Mouse (Mus musculus): ENCODE results near the gene Cavin1. TPM values are rescaled to one million over a fixed set of nuclear protein-coding genes. Genes with fewer than 3 reads are reported as not detected.

Gene Cavin1
- polyA plus RNA-seq, 1 experiment from 2014 or later: 11.8 TPM

DNA sequence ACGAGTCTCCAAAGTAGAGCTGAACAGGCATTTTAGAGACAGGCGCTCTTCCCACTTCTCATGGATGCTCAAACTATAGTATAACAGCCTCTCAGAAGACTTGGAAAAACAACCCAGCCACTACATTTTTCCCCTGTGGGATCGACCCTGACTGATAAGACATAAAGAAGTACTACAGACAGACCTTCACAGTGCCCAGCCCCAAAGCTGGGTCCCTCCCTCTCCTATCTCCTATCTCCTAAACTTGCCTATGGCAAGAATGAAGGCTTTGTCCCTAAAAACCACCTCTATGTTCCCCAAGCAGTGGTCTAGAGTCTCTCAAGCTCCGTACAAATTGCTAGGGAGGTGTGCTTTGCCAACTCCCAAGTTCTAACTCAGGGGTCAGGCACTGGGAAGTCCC is 63.8 kb downstream of the Cavin1 start:
- WGBS: 88% methylated on average over 4 of the region's 4 CpGs
- Histone ChIP-seq H3K4me1 (replicated peaks; ENCODE audit: control insufficient read depth, insufficient read depth, low read length) (no peaks in the 10 kb centered on the region), H3K36me3 (ENCODE audit: control insufficient read depth, insufficient read depth, low read length) (no peaks in the 10 kb centered on the region; the same call in 1 of the 2 replicates), H3K9me3 (ENCODE audit: control insufficient read depth, low read length) (no peaks in the 10 kb centered on the region; the same call in 1 of the 2 replicates), H3K9ac (ENCODE audit: low read length) (no peak overlapping the region), H3K4me2 (ENCODE audit: low read depth, low read length, severe bottlenecking) (no peak overlapping the region), H3K27ac (ENCODE audit: low read depth, low read length) (no peak overlapping the region), H3K27me3 (ENCODE audit: control insufficient read depth, insufficient read depth, low read length) (no peaks in the 10 kb centered on the region), H3K4me3 (ENCODE audit: low read depth, low read length) (no peak overlapping the region)
- ATAC-seq (replicated peaks; ENCODE audit: low FRiP score): no peak
- DNase-seq (ENCODE audit: low spot score): no peak

Other genes starting within 250 kb of the Cavin1 start
- gene Rab5c, start 232.7 kb downstream of the Cavin1 start, polyA plus RNA-seq (2014; fragmentation: Nextera tagmentation; extraction: Ambion mirVana): 39.4 and 50.5 TPM in 2 replicates
- gene Kcnh4, start 210.9 kb downstream of the Cavin1 start, polyA plus RNA-seq (2014; fragmentation: Nextera tagmentation; extraction: Ambion mirVana): 2.7 and 3.1 TPM in 2 replicates
- not detected in 2 replicates for gene Hcrt, start 208.0 kb downstream of the Cavin1 start, polyA plus RNA-seq (2014; fragmentation: Nextera tagmentation; extraction: Ambion mirVana)
- 2.1 and 2.9 TPM in 2 replicates for gene Ghdc, start 199.9 kb downstream of the Cavin1 start, polyA plus RNA-seq (2014; fragmentation: Nextera tagmentation; extraction: Ambion mirVana)
- 18.7 and 19.1 TPM in 2 replicates for gene Stat5b, start 120.2 kb downstream of the Cavin1 start, polyA plus RNA-seq (2014; fragmentation: Nextera tagmentation; extraction: Ambion mirVana)
- gene Stat5a, start 111.5 kb downstream of the Cavin1 start, polyA plus RNA-seq (2014; fragmentation: Nextera tagmentation; extraction: Ambion mirVana): 1.3 and 1.5 TPM in 2 replicates
- gene Stat3, start 31.3 kb downstream of the Cavin1 start, polyA plus RNA-seq (2014; fragmentation: Nextera tagmentation; extraction: Ambion mirVana): 26.2 and 27.8 TPM in 2 replicates
- 44.7 and 47.0 TPM in 2 replicates for gene Atp6v0a1, start 38.6 kb upstream of the Cavin1 start, polyA plus RNA-seq (2014; fragmentation: Nextera tagmentation; extraction: Ambion mirVana)
- 6.9 and 7.8 TPM in 2 replicates for gene Naglu, start 99.1 kb upstream of the Cavin1 start, polyA plus RNA-seq (2014; fragmentation: Nextera tagmentation; extraction: Ambion mirVana)
- gene Hsd17b1, start 107.5 kb upstream of the Cavin1 start, polyA plus RNA-seq (2014; fragmentation: Nextera tagmentation; extraction: Ambion mirVana): 0.19 TPM in 1 of 2 replicates, not detected in the other
- gene Coasy, start 111.7 kb upstream of the Cavin1 start, polyA plus RNA-seq (2014; fragmentation: Nextera tagmentation; extraction: Ambion mirVana): 50.4 and 51.5 TPM in 2 replicates
- 41.8 and 44.3 TPM in 2 replicates for gene Mlx, start 116.4 kb upstream of the Cavin1 start, polyA plus RNA-seq (2014; fragmentation: Nextera tagmentation; extraction: Ambion mirVana)
- gene Psmc3ip, start 124.5 kb upstream of the Cavin1 start, polyA plus RNA-seq (2014; fragmentation: Nextera tagmentation; extraction: Ambion mirVana): 74.1 and 79.7 TPM in 2 replicates
- gene Retreg3, start 149.0 kb upstream of the Cavin1 start, polyA plus RNA-seq (2014; fragmentation: Nextera tagmentation; extraction: Ambion mirVana): 11.1 and 12.9 TPM in 2 replicates
- 126 and 132 TPM in 2 replicates for gene Tubg1, start 149.1 kb upstream of the Cavin1 start, polyA plus RNA-seq (2014; fragmentation: Nextera tagmentation; extraction: Ambion mirVana)
- 3.9 and 4.5 TPM in 2 replicates for gene Tubg2, start 185.0 kb upstream of the Cavin1 start, polyA plus RNA-seq (2014; fragmentation: Nextera tagmentation; extraction: Ambion mirVana)
- 0.35 and 0.55 TPM in 2 replicates for gene Cntnap1, start 199.6 kb upstream of the Cavin1 start, polyA plus RNA-seq (2014; fragmentation: Nextera tagmentation; extraction: Ambion mirVana)
- gene Plekhh3, start 200.5 kb upstream of the Cavin1 start, polyA plus RNA-seq (2014; fragmentation: Nextera tagmentation; extraction: Ambion mirVana): 7.9 and 9.1 TPM in 2 replicates
- gene Ccr10, start 204.6 kb upstream of the Cavin1 start, polyA plus RNA-seq (2014; fragmentation: Nextera tagmentation; extraction: Ambion mirVana): 0.17 TPM in 1 of 2 replicates, not detected in the other